Mouse (Mus musculus) bone marrow macrophage, adult 2 months (primary cell): ENCODE results near the gene Tma7.

Source experiments
- CTCF ChIP-seq: IDR thresholded peaks from 2 replicates; pipeline ENCODE4 v1.5.1; 2012; ENCODE audit warnings: low read depth, mild to moderate bottlenecking, low read length, moderate library complexity
- POLR2A ChIP-seq: IDR thresholded peaks from 2 replicates; pipeline ENCODE4 v1.6.1; 2012; ENCODE audit warnings: mild to moderate bottlenecking, low read depth, low read length, borderline replicate concordance

- TF ChIP-seq CTCF (no peak), POLR2A (no peak)
Measured at GRCm38 (mm10) chr9:109031686-109032085, 50.7 kb downstream of the Tma7 start.
